Mouse (Mus musculus): ENCODE data around the gene Higd1a.

Gene Higd1a

DNA sequence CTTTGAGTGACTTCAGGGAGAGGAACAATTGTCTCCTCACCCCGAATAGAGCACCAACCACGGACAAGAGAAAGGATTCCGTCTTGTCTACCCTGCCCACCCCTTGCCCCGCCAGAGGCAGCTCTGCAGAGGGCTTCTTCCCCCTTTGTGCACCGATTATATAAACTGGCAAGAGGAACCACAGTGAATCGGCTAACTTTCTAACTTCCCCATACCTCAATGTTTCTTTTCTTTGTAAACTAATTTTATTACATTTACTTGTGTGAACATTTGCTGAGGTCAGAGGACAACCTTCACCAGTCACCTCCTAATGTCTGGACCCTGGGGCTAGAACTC, at the start of gene Higd1a:
TSS of gene Higd1a (minus strand) at position 210 of the 336 bp plus-strand sequence.
- in situ Hi-C loops (cut with MboI, MseI) = loop anchor here (10.0 kb wide), 1 partner anchor 153 kb away; the partner anchor contains the start of gene Sec22c

GRCm38 (mm10) chr9:121907356-121908070, 49.4 kb upstream of the Higd1a start:
- in situ Hi-C loops (cut with MboI, MseI) = no loop called here

DNA sequence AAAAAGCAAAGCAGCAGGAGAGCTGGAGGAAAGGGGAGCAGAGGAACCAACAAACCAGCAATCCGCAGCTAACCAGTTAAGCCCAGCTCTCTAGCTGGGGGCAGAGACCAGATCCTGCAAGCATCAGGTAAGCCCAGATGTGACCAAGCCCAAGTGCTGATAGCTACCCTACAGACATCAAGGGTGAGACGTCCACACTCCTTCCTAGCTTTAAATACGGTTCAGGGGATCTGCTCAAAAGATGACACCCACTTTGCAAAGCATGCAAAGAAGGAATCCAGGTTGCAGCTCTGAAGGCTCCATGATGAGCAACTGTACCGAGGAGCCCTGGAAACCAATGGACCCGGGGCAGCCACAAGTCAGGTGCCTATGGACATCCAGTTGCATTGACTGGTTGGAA, 48.3 kb upstream of the Higd1a start:
- in situ Hi-C loops (cut with MboI, MseI) = no loop called here

DNA sequence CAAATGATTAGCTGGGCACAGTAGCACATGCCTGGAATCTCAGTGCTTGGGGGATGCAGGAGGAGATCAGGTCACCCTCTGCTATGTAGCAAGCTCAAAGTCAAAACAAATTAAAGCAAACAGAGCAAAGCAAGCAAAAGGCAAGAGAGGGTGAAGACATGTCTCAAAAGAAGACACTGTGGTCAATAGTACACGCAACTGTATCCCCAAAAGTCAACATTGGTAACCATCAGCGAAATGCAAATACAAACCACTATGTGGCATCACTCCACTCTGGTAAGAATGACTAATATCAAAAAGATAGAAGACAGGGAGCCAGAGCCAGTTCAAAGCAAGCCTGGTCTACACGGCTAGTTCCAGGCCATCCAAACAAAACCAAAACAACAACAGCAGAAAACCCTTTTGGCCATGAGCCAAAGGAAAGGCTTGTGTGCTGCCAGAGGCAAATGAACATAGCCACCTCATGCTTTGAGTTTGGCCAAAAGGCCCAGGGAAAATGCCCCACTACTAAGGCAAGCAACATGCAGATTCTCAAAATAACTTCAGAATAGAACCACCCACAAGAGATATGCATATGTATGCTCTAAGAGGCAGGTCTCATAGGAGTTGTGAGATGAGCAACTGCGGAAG, 47.5 kb upstream of the Higd1a start:
- in situ Hi-C loops (cut with MboI, MseI) = no loop called here

GRCm38 (mm10) chr9:121904946-121905345, 46.8 kb upstream of the Higd1a start:
- in situ Hi-C loops (cut with MboI, MseI) = no loop called here

DNA sequence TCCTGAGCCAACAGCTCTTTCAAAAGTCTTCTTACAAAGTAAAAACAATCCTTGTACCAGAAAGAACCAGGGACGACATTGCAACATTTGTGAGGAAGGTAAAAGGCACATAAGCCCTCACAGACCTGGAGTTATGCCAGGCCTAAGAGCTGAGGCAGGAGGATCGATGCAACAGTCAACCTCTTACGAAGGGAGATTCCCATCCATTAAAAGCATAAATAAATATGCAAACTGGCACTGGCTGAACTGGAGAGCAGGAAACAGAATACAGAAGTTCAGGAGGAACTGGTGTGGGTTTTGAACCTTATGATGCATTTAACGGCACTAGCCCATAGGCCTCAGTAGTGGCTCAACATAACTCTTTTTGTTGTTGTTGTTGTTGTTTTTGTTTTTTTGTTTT, 46.2 kb upstream of the Higd1a start:
- in situ Hi-C loops (cut with MboI, MseI) = no loop called here

DNA sequence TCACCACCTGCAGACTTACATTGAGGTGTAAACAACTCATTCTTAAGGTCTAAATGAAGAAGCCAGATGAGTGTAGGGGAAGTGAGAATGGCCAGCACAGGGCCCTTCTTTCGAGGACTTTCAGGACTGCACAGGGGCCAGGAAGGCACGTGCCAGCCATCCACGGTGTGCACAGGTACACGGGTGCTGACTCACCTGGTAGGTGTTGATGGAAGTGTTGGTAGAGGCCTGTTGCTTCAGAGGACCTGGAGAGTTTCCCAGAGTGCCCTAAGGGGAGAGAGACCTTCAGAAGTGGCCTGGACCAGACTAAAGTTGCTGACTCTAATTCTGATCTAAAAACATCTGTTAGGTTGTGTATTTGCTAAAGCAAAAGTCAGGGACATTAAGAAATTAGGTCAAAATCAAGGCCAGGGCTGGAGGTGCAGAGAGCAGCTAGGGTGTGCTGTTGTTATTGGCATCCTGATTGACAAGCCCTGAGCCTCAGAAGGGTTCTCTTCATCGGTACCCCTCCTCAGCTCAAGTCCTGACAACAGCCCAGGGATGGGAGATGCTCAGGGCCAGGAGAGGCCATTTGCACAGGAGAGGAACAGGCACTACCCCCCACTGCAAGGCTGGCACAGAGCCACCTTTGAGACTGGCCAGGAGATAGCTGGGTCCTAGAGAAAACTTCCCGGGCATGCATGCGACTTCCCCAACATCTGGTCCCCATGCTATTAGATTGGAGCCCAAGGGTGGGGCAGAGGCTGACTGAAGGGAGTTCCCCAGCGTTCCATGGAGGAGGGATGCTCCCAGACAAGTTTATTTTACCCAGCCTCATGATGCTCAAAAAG, 45.5 kb upstream of the Higd1a start:
- in situ Hi-C loops (cut with MboI, MseI) = no loop called here

DNA sequence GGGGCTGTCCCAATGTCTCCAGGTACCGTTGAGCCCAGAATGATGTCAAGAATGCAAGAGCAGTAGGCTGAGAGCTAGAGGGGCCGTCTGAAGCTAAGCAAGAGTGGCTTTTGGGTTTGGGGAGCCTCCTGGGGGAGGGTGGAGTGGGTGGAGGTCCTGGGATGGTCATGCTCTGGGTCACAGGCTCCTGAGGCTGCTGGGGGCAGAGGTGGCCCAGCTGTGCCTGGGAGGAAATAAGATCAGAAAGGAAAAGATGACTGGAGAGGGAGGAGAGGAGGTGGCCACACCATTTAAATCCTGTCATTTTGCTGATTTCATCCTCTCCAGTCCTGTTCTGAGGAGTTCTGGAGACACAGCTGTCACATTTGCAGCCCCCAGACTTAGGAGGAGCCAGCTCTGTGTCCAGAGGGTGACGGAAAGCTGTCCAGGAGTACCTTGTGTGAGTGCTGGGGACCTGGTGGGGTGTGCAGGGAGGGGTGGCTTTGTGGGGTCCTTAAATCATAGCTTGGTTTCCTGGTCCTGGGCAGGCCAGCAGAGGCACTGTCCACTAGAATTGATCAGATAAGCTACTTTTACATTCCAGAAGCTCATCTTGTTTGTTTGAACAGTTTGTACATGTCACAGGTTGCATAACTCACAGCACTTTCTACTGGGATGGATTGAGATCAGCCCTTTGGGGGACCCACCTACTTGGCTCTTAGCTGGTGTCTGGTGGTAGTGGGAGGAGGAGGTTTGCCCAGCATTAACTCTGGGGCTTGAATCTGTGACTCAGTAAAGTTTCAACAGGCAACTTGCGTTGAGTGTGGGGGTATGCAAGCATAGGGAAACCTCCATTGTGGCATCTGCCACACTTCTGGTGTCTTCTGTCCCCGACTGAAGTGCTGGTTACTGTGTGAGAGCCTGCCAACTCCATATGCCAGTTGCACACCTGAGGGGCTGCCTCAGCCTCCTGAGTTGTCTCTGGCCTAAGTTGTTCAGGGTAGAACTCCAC, 43.8 kb upstream of the Higd1a start:
- in situ Hi-C loops (cut with MboI, MseI) = no loop called here

GRCm38 (mm10) chr9:121900282-121900855, 42.2 kb upstream of the Higd1a start:
- in situ Hi-C loops (cut with MboI, MseI) = no loop called here

DNA sequence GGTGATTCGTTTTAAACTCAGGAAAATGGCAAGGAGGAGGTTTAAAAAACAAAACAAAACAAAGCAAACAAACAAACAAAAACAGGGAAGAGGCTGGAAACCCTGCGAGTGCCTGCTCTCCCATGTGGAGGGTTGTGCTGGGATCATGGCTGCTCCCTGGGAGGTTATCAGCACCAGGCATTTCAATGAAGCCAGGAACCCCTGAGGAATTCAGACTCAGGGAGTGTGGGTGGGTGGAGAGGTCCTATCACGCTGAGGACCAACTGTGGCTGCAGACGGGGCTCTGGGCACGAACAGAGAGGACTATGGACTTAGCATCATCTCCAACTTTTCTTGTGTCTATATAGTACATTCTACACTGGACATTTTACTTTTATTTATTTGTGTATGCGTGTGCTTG, 41.1 kb upstream of the Higd1a start:
- in situ Hi-C loops (cut with MboI, MseI) = no loop called here

DNA sequence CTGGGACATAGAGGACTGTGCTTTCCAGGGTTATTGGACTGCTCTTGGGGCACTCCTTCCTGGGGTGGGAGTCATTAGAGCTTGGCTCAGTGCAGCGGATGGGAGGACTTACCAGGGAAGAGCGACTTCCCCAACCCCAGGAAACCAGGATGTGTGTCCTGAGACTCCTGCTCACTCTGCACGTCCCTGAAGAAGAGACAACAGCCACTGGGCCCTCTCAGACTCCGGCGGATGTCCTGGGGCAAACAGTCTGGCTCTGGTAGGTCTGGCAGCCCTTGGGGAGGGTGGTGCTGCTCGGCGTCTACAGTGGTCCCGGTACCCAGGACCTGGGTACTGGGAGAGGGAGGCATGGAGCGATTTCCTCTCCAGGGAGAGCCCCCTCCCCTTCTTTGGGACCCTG, 40.1 kb upstream of the Higd1a start, which contains the start of gene Ackr2:
TSS of gene Ackr2 (plus strand) at position 111 of the 400 bp plus-strand sequence.
- in situ Hi-C loops (cut with MboI, MseI) = no loop called here

DNA sequence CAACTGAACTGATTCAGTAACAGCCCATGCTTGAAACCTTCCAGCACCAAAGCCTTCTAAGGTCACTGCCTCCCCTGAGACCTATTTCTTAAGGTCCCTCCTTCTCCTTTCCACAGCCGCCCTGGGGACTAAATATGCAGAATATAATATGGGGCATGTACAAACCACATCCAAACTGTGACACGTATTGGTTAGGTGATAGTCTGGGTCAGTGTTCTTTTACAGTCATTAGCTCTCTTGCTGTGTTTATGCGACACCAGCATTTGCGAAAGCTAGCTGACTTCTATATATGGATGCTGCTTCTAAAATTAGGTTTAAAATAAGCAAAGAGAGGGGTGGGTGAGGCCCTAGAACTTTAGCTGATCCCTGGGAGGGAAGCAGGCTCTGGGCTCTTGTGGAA, 38.7 kb upstream of the Higd1a start:
- in situ Hi-C loops (cut with MboI, MseI) = no loop called here

DNA sequence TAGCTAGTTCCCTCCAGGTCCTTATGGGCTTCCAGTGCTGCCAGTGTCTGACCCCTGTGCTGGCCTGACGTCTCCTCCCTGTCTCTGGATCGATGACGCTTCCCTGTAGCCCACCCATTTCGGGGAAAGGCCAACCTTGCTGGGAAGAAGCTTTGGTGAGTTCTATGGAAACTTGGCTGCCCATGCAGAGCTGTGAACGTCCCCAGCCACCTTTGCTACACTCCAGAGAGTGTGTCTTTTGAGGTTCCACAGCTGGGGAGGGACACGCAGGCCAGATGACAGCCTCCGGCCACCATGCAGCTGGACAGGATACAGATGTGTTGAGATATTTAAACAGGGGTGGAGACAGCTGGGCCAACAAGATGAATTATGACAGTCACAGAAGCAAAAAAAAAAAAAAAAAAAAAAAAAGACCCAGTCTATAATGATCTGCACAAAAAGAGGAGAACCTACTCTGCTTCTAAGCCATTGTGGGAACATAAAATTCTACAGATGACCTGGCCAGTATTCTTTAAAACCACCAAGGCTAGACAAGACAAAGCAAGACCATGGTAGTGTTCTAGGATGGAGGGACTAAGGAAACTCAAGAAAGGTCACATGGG, 37.3 kb upstream of the Higd1a start:
- in situ Hi-C loops (cut with MboI, MseI) = no loop called here

DNA sequence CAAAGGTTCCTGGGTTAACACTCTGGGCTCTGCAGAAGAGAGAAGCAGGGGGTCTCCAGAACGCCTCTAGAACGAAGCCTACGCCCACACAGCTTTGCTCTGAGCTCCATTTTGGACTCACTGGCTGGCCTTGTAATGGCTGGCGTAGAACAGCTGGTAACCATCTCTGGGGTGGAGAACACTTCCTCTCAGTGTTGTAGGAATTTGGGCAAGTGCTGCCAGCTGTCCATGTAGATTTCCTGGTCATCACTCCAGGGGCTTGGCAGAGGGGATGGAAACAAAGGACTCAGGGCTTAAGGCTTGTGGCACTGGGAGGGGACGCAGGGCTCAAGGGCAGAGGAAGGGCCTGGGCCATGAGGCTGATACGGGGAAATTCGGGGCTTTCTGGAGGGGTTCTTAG, 36.3 kb upstream of the Higd1a start:
- in situ Hi-C loops (cut with MboI, MseI) = no loop called here

GRCm38 (mm10) chr9:121892057-121892687, 34.0 kb upstream of the Higd1a start:
- in situ Hi-C loops (cut with MboI, MseI) = no loop called here

DNA sequence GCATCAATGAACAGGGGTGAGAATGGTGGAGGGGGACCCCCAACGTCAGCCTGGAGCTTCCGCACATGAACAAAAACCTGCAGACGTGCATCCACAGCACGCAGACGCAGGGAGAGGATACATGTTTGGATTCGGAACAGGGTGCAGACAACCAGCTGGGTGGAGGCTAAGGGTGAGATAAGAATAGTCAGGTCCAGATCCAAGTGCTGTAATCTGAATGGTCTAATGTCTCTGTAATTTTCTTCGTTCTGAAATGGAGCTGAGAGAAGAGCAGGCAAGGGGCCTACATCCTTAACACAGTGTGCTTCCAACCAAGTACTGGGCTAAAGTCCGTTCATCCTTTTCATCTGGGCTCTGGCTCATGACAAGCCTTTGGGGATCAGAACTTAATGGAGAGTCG, 33.1 kb upstream of the Higd1a start:
- in situ Hi-C loops (cut with MboI, MseI) = no loop called here

GRCm38 (mm10) chr9:121890441-121890941, 32.3 kb upstream of the Higd1a start:
- in situ Hi-C loops (cut with MboI, MseI) = no loop called here

GRCm38 (mm10) chr9:121889927-121890440, 31.8 kb upstream of the Higd1a start:
- in situ Hi-C loops (cut with MboI, MseI) = no loop called here

- in situ Hi-C loops (cut with MboI, MseI) = no loop called here
Measured at GRCm38 (mm10) chr9:121882015-121882457, 23.9 kb upstream of the Higd1a start.

DNA sequence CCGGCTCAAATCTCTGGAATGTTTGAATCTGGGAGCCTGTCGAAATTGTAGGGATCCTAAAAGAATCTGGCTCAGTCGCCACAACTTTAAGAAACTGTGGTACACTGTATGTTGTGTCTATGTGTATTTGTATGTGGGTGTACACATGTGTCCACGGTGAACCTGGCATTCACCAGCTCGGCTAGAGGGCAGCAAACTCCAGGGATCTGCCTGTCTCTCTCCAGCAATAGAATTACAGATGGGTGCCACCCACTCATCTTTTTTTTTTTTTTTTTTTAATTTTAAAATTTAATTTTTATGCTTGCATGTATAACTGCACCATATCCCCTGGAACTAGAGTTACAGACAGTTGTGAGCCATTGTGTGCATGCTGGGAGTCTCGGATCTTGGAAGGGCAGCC, 23.1 kb upstream of the Higd1a start:
- in situ Hi-C loops (cut with MboI, MseI) = no loop called here
